Mouse (Mus musculus): ENCODE measurements around the gene Rpap3.

DNA sequence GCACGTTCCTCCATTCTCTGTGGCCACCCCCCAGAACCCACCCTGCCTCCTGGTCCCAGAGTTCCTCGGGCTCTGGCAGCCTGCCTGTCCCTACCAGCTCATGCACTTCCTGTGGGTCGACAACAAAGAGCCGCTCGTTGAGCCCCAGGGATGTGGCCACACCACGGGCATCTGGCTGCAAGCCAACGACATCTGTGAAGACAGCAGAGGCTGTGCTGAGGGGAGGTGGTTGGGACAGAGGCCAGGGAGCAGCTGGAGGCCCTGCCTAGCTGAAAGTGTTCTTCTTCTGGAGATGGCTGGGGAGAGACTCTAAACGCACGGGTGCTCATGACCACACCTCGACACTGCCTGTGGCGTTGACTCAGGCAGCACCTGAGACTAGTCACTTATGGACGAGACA, 45.1 kb upstream of the Rpap3 start:
- TF ChIP-seq CTCF (IDR thresholded peaks at IDR 0.05; ENCODE audit: extremely low read depth, insufficient read depth, low read length): no peak
- TF ChIP-seq POLR2A (IDR thresholded peaks at IDR 0.05; ENCODE audit: extremely low read depth, insufficient read depth, low read length): no peak

All from cortical plate, adult 2 months (tissue).